Mouse (Mus musculus) brain, adult 2 months (tissue): ENCODE data around the gene Gsc2.
A peak's percentile ranks its signal among the peaks of the same experiment; 100 is the strongest.
"Not testable (repeated sequence)": the region's sequence is repeated elsewhere in the genome, so short reads cannot be mapped to it uniquely, and the experiment has no call there.

ENCODE experiments used
- DNase-seq: peaks from one replicate; pipeline ENCODE4 v3.0.0; 2011; ENCODE audit warnings: low read depth, low spot score

The Gsc2 gene

DNA sequence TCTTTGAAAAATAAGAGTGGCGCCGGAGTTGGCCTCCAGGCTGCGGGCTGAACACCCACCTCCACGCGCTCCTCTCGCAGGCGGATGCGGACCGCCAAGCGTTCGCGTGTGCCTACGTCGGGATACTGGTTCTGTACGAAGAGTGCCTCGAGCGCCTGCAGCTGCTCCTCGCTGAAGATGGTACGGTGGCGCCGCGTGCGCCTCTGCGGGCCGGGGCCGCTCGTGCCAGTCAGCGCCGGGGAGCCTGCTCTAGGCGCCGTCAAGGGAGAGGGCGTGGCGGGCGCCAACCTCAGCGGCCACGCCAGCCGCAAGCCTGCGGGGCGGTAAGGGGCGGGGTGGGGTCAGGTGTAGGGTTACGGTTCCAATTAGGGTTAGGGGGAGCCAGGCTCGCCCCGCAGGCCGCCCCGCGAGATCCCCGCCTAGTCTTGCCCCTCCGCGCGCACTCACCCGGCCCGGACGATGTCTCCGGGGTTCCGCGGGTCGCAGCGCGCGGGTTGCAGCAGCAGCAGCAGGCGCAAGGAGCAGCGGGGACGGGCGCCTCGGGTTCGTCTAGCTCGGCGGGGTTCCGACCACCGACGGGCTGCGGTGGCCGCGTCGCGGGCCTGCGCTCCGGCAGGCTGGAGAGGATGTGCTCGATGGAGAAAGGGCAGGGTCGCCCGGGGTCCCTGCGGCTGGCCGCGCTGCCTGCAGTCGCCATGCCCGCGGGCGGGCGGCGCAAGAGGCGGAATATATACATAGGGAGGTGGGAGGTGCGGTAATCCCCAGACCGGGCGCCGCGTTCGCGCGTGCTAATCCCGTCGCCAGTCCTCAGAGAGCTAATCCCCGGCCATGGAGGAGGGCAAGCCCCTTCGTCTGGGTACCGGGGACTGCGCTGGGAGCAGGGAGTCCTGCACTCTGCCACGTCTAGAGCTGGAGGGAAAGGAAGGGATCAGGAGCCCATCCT, at the start of gene Gsc2:
Gsc2 (minus strand) TSS at position 753 of the 943 bp plus-strand sequence.
- DNase-seq: peak; percentile 37

DNA sequence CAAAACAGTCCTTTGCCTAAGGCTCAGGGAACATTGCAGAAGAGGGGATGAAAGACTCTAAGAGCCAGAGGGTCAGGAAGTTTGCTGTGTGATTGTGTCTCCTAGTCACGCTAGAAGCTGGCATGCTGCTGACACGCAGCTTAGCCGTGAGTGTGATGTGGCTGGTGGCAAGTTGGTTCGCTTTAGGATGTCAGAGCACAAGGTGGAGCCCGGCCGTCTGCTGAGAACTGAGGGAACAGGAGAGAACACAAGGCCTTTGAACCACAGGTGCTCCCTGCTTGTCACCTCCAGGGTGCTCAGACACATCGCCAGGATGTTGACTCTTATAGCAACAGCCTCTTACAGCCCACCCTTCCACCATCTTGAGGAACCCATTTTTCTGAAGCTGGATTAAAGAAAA, 47.2 kb upstream of the Gsc2 start:
- no peak for DNase-seq

DNA sequence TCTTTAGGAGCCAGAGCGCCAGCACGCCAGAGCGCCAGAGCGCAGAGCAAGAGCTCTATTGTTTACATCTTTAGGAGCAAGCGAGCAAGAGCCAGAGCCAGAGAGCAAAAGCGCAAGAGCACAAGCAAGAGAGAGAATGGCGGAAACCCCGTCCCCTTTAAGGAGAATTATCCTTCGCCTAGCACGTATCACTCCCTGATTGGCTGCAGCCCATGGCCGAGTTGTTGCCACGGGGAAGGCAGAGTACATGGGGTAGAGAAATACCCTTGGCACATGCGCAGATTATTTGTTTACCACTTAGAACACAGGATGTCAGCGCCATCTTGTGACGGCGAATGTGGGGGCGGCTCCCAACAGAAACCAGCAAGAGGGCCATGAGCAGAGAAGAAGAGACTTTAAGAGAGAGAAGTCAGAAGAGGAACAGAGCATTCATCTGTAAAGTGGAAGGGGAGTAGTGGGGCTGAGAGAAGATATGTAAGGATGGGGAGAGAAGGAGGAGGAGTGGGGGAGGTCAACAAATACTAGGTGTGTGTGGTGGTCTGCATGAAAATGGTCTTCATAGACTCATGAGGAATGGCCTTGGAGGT, 41.3 kb upstream of the Gsc2 start:
- DNase-seq: not testable (repeated sequence)

DNA sequence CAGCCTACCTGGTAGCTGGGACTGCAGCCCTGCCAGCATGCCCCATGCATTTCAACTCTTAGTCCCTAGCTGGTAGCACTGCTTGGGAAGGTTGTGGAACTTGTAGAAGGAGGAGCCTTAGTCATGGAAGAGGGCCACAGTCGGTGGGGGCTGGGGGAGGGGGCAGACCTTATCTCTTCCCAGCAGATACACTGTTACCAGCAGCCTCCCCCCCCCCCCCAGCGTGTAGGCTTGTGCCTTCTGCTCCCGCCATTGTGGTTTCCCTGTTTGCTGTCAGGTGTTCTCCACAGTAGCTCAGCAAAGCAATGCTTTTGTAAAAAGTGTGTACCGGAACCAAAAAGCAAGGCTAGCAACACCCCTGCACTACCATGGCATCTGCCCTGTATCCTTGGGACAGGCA, 36.8 kb upstream of the Gsc2 start:
- no peak for DNase-seq

DNA sequence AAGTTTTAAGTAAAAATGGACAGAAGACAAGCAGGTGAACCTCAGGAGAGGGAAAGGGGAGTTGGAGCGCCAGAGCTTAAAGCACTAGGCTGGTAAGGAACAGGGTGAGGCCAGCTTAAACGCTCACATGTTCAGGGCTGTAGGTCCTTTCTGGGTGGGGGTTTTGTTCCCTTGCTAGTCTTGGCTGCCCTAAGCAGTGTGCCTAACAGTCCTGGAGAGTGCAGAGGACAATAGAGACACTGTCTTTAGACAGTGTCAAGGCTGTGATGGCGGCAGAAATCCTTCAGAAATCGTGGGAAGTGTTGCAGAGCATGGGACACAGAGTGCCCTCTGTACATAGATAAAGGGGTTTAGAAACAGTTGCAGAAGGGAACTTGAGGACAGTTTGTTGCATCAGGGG, 35.2 kb upstream of the Gsc2 start:
- DNase-seq: no peak

DNA sequence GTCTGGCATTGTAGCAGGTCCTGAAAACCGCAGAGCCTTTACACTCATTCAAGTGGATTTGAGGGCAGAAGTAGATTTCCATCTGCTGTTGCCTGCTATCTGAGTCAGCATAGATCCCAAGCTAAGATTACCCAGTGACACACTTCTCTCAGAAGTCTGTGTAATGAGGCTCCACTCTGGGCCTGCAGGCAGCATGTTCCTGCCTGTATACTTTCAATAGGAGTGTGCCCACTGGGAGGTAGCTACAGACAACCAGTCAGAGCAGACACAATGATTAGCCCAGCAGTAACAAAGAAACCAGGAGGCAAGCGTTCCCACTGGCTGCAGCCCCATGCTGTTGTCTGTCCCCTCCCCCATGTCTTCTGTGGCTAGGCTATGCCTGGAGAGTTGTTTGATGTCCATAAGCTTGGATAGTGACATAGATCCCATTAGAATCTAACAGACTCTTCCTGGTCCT, 34.6 kb upstream of the Gsc2 start:
- peak; percentile 58 for DNase-seq

DNA sequence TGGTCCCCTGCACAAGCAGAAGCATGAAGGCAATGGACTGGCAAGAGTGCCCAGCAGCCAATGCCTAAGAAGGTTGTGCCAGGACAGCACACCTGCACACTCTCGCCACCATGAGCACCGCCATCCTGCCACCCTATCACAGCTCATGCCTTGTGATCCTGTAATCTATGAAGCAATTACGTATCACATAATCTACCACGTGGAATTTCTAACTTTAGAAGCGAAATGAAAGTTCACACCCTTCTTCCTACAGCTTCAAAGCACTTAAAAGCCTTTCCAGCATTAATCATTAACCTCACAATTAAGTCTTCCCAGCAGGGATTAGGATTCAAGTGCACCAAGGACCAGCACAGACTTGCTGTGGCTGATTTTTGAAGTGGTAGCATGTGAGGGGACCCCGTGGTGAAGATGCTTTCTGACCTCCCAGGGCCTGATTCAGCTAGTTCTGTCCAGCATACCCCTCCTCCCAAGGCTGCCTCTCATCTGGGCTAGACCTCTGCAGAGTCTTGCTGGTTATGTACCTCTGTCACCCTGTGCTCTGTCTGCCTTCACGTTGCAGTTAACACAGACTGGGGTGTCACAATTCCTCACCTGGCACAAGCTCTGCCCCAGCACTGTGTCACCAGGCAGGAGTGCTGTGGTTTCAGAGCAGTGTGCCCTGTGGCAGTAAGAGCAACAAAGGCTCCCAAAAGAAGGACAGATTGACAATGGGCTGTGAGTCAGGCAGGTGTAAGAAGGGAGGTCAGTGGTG, 30.4 kb upstream of the Gsc2 start:
- peak; percentile 19 for DNase-seq

DNA sequence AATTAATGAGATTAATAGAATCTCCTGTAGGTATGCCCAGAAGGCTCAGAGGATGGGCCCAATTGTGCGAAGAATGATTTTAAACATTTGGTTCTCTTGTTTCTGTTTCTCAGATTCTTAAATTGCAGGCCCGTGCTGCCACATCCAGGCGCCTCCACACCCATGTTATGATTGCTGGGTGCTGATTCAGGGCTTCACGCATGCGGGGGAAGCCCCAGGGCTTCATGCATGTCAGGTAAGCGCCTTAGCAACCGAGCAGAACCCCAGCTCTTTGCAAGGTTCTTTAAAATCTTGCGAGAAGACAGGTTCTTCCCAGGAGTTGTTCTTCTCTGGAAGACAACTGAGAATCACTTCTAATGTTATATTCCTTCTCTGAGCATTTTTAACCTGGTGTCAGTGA, 28.6 kb upstream of the Gsc2 start:
- DNase-seq: peak; percentile 54

DNA sequence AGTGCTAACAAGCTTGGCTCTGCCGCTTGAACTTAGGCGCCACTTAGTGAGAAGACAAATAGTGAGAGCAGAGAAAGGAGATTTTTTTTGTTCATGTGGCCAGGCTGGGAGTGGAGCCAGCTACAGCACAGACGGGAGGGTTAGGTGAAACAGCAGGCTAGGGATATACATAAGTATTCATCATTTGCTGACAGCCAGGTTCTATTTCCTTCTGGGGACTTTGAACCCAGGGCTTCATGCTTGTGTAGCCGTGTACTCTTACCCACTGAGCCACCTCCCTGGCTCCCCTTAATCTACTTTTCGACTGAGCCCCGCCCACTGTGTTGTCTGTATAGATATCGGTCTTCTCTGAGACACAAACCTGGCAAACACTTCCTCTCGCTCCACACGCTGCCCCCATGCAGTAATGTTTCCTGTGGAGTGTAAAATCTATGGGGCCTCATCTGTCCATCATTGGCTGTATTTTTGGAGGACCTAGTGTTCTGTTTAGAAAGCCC, 24.4 kb upstream of the Gsc2 start:
- peak; percentile 16 for DNase-seq

DNA sequence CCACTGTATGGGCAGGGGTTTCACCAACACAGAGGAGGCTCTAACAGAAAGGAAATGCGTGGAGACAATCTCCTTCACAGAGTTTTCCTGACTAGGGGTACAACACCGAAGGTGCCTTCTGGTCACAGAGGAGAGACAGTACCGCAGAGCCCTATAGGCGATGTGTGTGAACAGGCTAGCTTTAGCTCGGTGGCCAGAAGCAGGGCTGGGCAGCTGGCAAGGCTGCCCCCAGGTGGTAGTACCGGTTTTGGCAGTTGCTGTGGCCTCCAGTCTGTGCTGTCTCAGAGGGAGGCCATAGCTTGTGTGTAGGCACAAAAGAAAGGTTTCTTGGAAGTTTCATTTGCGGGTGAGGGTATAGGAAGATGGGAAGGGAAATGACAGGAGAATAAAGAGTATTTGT, 24.0 kb upstream of the Gsc2 start:
- DNase-seq: peak; percentile 83

DNA sequence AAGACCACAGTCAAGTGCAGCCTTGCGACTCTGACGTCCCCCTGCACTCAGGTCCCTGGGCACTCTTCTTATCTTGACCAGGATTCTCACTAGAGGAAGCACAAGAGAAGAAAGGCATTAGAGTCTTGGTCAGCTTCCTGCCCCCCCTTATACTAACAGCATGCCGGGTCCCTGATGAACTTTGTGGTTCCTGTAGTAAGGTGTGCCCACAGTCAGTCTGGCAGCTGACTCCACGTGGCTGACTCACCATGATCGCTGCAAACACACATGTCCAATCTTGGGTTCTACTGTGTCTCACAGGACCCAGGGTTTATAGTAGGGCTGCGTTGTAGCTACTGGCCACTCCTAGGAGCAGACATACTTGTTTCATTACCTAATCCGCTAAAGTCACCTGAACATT, 23.3 kb upstream of the Gsc2 start:
- no peak for DNase-seq

DNA sequence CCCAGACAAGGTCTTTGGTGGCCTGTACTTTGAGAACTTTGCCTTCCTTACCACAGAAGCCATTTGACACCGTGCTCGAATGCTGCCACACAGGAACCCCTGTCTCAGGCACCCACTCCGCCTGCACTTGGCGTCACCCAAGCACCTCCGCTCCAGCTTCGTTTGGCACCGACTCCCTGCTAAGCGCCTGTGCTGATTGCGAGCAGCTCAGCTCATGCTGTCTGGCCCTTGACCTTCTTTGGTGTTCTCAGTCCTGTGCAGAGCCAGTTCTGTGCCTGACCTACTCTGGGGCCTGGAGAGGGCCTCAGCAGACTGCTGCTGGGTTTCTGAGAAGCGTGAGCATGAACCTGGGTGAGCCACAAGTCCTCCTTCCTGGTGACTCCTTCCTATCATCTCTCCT, 21.9 kb upstream of the Gsc2 start:
- no peak for DNase-seq

DNA sequence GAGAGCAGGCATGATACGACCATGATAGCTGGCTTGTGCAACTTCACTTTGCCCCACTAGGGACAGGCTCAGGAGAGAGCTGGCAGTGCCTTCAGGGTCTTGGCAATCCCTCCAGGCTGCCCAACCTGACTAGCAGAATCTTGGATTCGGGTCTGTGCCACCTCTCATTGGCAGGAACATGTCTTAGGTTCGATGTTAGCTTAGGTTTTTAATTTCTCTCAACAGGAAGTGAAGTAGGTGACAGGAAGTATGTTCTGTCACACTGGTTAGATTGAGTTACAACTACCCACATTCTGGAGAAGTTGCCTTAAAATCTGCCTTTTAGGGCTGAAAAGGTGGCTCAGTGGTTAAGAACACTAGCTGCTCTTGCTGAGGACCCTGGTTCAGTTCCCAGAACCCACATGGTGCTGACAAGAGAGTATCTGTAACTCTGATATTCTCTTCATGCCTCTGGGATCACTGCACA, 19.6 kb upstream of the Gsc2 start:
- DNase-seq: no peak

DNA sequence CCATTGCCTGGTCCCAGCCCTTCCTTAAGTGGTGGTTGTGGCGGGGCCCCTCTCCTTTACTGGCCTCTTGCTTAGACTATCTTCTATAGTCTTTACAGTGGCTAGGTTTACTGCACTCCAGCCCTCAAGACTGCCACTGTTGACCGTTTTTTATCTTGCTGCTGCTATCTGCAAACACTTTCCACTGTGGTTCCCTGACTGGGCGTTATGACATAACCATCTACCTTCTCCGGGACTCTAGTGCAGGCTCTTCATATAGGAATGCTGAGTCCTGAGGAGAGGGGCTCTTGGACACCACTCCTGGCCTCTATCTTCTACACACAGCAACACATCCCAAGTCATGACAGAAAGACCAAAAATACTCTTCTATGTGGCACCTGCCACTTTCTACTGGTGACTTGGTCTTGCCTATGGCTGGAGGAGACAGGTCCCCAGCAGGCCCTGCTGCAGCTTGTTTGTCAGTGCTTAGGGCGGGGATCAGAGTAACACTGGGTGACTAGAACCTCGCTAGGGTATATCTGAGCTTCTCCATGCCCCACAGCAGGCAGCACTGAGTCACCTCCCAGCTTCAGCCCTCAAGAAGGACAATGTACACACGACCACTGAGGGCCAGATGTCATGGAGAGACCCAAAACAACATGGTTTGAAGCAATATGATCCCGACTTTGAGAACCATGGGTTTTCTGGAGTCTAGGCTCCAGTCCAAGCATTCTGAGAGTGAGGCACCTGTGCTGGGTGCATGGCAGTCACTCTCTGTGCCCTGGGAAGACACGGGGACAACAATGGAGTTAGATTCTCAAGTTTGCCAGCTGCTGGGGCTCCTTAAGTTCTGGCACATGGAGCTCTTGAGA, 19.0 kb upstream of the Gsc2 start:
- no peak for DNase-seq

DNA sequence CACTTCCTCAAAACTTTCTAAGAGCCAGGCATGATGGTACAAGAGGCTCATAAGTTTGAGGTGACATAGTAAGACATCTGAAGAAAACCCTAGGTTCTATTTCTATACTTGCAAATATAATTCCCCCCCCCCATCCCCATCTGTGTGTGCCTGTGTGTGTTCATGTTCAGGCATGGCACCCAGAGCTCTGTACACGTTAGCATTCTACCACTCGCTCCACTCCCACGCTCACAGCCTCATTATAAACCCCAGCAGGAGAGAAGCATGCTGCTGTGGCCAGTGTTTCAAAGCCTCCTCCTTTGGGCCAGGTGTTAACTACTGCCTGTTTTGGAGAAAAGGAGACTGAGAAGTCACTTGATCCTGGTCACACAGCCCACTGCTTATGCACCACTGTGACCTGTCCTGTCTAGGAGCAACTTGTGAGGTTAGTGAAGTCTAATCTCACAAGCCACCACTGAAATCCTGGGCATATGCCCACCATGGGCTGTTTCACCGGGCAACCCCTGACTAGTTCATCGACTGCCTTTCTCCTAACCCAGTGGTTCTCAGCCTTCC, 17.1 kb upstream of the Gsc2 start:
- peak; percentile 36 for DNase-seq

DNA sequence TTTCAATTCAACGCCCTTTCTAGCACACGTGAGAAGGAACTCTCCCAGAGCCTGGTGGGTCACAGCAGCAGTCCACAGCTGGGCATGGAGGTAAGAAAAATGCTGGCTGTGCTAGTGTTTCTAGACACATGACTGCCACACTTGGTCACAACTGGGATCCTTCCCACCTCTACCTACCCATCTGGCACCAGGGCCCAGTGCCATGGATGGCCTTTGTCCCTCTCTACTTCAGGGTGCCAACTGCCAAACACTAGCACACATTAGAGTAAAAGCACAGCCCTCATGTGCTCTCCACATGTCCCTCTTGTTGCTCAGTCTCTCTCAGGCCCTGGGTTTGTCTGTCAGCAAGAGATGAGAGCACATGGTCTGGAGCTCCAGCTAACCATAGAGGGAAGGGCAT, 14.8 kb upstream of the Gsc2 start:
- no peak for DNase-seq

DNA sequence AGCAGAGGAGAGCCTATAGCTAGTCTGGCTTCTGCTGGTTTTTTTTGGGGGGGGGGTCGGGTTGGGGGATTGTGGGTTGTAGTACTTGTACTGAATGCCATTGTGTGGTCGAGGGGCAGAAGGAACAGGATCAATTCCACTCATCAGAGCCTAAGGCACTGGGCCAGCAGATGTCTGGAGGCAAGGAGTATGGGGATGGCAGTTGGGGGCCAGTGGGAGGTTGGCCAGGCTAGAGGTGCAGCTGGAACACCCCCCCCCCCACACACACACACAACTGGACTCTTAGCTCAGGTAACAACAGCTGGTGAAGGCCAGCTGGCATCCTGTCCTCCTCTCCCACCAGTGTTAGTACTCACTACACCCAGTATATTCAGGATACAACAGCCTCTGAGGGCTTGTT, 14.4 kb upstream of the Gsc2 start:
- DNase-seq: no peak

DNA sequence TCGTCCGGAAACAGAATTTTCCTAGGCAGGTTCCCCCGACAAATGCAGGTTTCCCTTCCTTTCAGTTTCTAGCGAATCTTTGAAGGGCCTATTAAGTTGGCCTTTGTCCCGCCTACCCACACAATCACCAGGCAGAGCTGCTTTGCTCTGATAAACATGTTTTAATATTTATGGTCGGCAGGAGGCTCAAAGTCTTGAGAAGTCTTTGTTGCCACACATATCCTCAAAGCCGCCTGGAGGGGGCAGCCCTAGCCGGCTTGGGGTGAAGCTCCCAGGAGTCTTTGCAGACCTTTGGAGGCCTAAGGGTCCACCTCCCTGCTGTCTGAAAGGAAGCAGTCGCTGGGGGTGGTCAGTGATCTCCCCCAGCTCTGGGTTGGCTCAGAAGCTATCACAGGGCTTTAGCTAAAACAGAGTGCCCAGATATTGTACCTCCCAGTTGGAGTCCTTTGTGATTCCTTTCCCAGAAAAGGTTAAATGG, 13.8 kb upstream of the Gsc2 start:
- DNase-seq: peak; percentile 84

DNA sequence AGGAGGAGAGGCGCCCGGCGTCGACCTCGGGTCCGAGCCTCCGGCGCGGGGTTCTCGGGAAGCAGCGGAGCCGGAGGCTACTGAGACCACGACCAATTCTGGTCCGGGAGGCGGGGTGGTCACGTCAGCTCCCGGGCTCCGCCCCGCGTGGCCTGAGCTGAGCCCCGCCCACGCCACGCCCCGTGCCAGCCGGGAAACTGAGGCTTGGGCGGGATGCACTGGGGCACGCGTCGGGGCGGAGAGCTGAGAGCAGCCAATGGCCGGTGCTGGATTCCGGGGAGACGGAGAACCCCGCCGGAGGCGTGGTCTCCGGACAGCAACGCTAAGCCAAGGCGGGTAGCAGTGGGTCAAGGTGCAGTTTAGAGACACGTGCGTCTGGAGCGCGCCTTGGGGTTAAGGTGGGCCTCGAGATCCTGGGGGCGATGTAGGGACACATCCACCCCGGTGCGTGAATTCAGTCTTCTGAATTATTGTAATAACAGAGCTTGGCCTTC, 13.3 kb upstream of the Gsc2 start, which contains the start of gene Slc25a1:
Slc25a1 (minus strand) TSS at position 133 of the 494 bp plus-strand sequence.
- peak; percentile 86 for DNase-seq

DNA sequence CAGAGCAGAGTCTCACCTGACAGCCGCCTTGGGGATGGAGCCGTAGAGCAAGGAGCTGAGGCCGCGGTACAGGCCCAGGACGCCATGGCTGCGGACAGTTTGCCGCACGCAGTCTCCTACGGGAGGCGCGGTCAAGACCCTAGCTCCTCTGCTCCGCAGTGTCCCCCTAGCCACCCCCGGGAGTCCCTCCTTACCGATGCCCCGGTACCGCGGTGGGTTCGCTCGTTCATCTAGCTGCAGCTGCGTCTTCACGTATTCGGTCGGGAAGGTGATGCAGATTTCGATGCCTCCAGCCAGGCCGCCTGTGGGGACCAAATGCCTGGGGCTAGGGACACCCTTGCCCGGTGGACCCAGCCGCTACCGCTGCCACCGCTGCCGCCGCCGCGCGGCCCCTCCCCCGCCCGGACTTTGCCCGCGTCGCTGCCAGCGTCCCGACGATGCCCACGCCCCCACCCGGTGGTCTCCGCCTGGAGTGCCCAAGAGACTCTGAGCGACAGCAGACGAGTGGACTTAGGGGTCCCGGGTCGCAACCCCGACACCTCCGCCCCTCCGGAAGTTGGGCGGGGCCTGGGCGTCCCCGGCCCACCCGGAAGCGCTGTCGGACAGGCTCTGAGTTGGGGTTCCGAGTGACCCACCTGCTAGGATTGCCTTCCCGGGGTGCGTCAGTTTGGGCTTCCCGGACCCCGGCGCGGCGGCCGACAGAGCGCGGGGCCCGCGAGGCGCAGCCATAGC, 12.7 kb upstream of the Gsc2 start:
- DNase-seq: peak; percentile 34
